Mouse (Mus musculus): ENCODE measurements around the gene Lsm14a.
"Not testable (repeated sequence)": the region's sequence is repeated elsewhere in the genome, so short reads cannot be mapped to it uniquely, and the experiment has no call there.

Gene Lsm14a

GRCm38 (mm10) chr7:34373906-34374305 is 19.2 kb downstream of the Lsm14a start:
- no peak for DNase-seq (ENCODE audit: low spot score in 2 of 2)

GRCm38 (mm10) chr7:34355629-34356028 is 37.5 kb downstream of the Lsm14a start:
- no peak for DNase-seq (ENCODE audit: low spot score in 2 of 2)

- DNase-seq (ENCODE audit: low spot score in 2 of 2) = no peak
Observed at GRCm38 (mm10) chr7:34351997-34352396, 41.1 kb downstream of the Lsm14a start.

GRCm38 (mm10) chr7:34350166-34350565 is 42.9 kb downstream of the Lsm14a start:
- no peak for DNase-seq (ENCODE audit: low spot score in 2 of 2)

DNA sequence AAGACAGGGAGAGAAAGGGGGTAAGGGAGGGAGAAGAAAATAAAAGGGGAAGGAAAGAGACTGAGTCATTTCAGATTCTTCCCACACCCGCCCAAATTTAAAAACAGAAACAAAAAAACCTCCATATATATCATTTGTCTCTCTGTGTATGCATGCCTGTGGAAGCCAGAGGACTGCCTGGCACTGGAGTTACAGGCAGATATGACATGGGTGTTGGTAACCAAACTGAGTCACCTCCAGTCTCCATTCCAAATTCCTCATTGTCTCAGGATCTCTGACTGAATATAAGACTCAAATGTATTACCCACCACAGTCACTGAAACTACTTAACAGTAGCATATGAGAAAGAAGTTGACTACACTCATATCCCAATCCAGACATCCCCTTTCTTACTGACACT is 45.1 kb downstream of the Lsm14a start:
- no peak for DNase-seq (ENCODE audit: low spot score in 2 of 2)

- DNase-seq (ENCODE audit: low spot score in 2 of 2) = no peak
Observed at GRCm38 (mm10) chr7:34347041-34347440, 46.1 kb downstream of the Lsm14a start.

DNA sequence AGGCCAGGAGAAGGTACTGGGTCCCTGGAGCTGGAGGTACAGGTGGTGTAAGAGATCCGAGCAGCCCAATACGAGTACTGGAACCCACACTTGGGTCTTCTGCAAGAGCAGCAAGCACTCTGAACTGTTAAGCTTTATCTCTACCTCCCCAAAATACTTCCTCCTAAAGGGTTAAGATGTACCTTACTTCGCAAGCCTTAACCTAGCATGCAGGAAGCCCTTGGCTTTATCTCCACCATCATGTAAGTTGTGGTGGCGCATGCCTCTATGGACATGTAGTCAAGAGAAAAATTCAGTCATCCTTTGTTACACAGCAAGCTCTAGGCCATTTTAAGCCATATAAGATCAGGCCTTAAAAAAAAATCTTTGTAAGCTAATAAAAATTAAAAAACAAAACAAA is 46.6 kb downstream of the Lsm14a start:
- DNase-seq (ENCODE audit: low spot score in 2 of 2) = no peak

- DNase-seq (ENCODE audit: low spot score in 2 of 2) = no peak
Observed at GRCm38 (mm10) chr7:34342040-34342793, 50.9 kb downstream of the Lsm14a start.

GRCm38 (mm10) chr7:34340841-34341240 is 52.3 kb downstream of the Lsm14a start:
- no peak for DNase-seq (ENCODE audit: low spot score in 2 of 2)

GRCm38 (mm10) chr7:34339164-34339489 is 54.0 kb downstream of the Lsm14a start:
- no peak for DNase-seq (ENCODE audit: low spot score in 2 of 2)

GRCm38 (mm10) chr7:34338445-34339163 is 54.5 kb downstream of the Lsm14a start:
- no peak for DNase-seq (ENCODE audit: low spot score in 2 of 2)

DNA sequence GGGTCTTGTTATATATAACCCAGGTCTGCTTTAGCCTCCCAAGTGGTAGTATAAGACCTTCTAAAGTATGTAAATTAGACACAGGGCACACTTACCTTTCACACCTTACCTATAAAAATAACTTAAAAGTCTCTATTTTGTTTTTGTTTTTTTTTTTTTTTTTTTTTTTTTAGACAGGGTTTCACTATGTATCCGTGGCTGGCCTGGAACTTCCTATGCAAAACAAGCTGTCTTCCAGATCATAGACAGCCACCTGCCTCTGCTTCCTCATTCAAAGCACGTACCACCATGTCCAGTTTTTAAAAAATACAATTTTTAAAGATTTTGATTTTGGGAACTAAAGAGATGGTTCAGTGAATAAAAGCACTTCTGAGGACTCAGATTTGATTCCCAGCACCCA is 55.8 kb downstream of the Lsm14a start:
- DNase-seq (ENCODE audit: low spot score in 2 of 2) = no peak

DNA sequence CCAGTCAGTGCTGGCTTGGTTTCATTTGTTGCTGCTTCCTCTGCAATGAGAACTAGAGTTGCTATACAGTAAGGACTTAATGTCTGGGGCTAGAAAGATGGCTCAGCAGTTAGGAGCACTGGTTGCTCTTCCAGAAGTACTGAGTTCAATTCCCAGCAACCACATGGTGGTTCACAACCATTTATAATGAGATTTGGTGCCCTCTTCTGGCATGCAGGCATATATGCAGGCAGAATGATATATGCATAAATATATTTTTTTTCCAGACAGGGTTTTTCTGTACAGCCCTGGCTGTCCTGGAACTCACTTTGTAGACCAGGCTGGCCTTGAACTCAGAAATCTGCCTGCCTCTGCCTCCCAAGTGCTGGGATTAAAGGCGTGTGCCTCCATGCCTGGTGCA is 56.6 kb downstream of the Lsm14a start:
- DNase-seq (ENCODE audit: low spot score in 2 of 2) = not testable (repeated sequence)

DNA sequence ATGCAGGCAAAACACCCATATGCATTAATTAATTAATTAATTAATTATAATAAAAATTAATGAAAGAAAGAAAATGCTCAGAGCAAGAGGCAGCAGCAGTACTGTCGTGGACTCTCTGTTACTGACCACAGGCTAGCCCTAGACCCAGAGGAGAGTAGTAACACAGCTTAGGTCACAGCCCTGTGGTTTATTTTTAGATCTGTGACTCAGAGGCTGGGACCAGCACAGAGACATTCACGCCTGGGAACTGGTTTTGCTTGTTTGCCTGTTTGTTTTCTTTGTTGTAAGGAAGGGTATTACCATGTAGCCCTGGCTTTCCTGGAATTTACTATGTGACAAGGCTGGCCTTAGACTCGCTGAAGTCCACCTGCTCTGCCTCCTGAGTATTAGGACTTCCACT is 65.6 kb downstream of the Lsm14a start:
- no peak for DNase-seq (ENCODE audit: low spot score in 2 of 2)

DNA sequence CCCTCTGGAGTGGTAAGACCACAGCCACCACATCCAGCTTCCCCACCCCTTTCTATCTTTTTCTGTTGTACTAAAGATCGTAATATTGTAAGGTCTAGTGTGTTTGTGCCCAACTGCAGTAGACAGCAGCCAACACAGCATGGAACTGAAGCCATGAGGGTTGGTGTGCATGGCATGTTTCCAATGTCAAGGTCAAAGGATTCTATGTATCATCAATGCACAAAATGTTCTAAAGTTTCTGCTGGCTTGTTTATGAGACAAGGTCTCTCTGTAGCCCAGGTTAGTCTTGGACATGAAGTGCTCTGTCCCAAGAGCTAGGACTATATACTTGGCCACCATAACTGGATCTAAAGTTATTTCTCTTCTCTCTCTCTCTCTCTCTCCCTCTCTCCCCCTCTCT is 68.3 kb downstream of the Lsm14a start:
- no peak for DNase-seq (ENCODE audit: low spot score in 2 of 2)

- DNase-seq (ENCODE audit: low spot score in 2 of 2) = no peak
Observed at GRCm38 (mm10) chr7:34324005-34324404, 69.1 kb downstream of the Lsm14a start.

- no peak for DNase-seq (ENCODE audit: low spot score in 2 of 2)
Observed at GRCm38 (mm10) chr7:34323351-34323750, 69.8 kb downstream of the Lsm14a start.

DNA sequence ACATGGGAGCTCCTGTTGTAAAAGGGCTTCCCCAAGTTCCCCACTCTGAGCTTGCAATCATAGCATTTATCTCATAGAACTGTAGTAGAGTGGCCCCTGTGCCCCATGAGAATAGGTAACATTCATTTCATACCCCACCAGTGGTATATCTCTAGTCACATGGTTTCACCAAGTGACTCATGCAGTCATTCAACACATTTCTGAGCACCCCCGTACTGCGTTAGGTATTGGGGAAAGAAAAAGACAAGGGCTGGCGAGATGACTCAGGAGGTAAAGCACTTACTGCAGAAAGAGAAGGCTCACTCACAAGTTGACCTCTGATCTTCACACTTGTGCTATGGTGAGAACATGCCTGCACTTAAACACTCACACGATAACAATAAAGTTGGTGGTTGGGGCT is 71.2 kb downstream of the Lsm14a start:
- DNase-seq (ENCODE audit: low spot score in 2 of 2) = no peak

DNA sequence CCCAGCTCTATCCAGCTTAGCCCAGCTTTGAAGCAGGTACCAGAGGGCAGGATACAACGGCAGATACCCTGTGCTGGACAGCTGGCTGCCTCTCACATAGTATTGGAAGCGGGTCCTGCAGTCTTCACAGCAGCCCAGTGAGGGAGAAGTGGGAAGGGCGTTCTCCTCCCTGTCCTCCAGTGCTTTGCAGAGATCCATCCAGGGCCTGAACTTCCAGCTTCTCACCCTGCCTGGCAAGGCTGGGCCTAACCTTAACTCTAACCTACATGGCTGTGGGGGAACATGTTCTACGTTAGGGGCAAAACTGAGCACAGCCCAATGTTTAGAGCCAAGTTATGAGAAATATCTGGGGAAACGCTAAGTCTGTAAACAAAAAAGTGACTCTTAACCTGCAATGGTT is 72.0 kb downstream of the Lsm14a start:
- DNase-seq (ENCODE audit: low spot score in 2 of 2) = no peak

DNA sequence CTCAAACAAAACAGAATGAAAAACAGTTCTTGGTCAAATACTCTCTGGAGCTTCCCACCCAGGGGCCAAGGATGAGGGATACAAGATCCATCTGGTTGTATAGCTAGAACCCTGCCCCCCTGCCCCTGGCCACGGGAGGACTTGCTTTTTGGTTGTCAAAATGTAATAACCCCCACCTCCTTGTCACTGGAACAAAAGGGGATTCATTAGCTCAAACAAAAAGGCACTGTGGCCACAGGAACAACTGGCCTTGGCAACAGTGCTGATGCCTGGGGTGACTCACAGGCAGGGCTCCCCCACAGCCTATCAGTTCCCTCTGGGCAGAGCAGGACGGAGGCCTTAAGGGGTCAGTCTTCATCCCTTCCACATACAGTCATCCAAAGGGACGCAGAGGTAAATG is 73.2 kb downstream of the Lsm14a start:
- peak; percentile 51 to 60 for DNase-seq (ENCODE audit: low spot score in 2 of 2)

- no peak for DNase-seq (ENCODE audit: low spot score in 2 of 2)
Observed at GRCm38 (mm10) chr7:34319123-34319522, 74.0 kb downstream of the Lsm14a start.

- peak; percentile 75 to 81 for DNase-seq (ENCODE audit: low spot score in 2 of 2)
Observed at GRCm38 (mm10) chr7:34317901-34318476, 75.1 kb downstream of the Lsm14a start.

- peak; percentile 92 for DNase-seq (ENCODE audit: low spot score in 2 of 2)
Observed at GRCm38 (mm10) chr7:34313443-34313875, 79.7 kb downstream of the Lsm14a start, which contains the start of gene 4931406P16Rik. 4931406P16Rik (minus strand) TSS chr7:34313551.

All from right cerebral cortex, postnatal 10 days (tissue).